Mouse (Mus musculus) liver, embryonic 14.5 days (tissue): Measurements from ENCODE around the gene Palld.

Experiments
- CTCF ChIP-seq: IDR thresholded peaks from 2 replicates; pipeline ENCODE4 v1.5.1; 2016; ENCODE audit warnings: antibody characterized with exemption, low read depth, control low read depth
- EP300 ChIP-seq: IDR thresholded peaks from 2 replicates; pipeline ENCODE4 v1.6.1; 2016; ENCODE audit warnings: antibody characterized with exemption, low read depth

- TF ChIP-seq CTCF (no peak), EP300 (no peak)
These were observed 126.6 kb downstream of the Palld start for GRCm38 (mm10) chr8:61775936-61776335.
